Mouse (Mus musculus): Measurements from ENCODE around the gene Lrrc8c. TPM values are rescaled to one million over a fixed set of nuclear protein-coding genes. Genes with fewer than 3 reads are reported as not detected.

Gene Lrrc8c
- polyA plus RNA-seq, 1 experiment from 2014 or later, result 10.4 TPM

DNA sequence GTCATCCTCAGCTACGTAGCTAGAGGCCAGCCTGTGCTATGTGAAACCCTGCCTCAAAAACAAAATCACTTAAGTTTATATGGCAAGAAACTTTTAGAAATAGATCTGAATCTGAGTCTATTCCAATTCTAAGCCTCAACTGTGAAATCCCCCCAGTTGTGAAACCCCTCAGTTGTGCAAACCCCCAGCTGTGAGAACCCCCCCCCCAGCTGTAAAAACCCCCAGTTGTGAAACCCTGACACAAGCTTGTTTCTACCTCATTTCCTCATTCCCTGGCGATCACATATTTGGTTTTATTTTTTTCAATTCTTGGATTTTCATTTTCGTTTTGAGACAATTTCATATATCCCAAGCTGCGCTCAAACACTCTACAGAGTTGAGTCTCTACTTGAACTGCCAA is 39.3 kb downstream of the Lrrc8c start:
- H3K4me1 ChIP-seq (ENCODE audit: control insufficient read depth, insufficient read depth, low read length), result peaks cover 3% of the 10 kb centered on the region; the same call in 1 of the 2 replicates
- ATAC-seq, result no peak
- H3K4me2 ChIP-seq (ENCODE audit: low read length), result no peak overlapping the region
- no peaks in the 10 kb centered on the region for H3K9me3 ChIP-seq (replicated peaks; ENCODE audit: control insufficient read depth, low read length, poor library complexity, severe bottlenecking)
- no peaks in the 10 kb centered on the region for H3K27me3 ChIP-seq (ENCODE audit: control insufficient read depth, insufficient read depth, low read depth, low read length)
- no peak overlapping the region; the same call in 1 of the 2 replicates for H3K27ac ChIP-seq (ENCODE audit: low read length)
- WGBS, result 93% methylated on average over 4 of the region's 4 CpGs
- H3K36me3 ChIP-seq (ENCODE audit: control insufficient read depth, insufficient read depth, low read length), result no peaks in the 10 kb centered on the region
- H3K9ac ChIP-seq (ENCODE audit: low read depth, low read length), result no peak overlapping the region
- H3K4me3 ChIP-seq (ENCODE audit: low read depth, low read length), result no peak overlapping the region

DNA sequence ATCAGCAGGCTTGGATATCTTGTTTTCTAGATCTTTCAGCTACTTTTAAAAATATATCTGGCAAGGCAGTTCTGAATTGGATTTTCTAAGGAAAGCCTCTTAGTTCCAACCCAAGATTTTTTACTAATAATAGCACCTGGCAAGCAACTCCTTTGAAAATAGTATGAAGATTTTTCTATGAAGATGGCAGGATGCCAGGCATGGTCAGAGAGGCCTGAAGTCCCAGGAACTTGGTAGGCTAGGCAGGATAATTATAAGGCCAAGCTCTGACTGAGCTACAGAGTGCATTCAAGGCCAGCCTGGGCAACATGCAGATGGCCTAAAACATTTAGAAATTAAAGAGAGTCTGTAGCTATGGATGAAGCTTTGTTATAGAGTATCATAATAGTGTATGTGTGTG is 42.7 kb downstream of the Lrrc8c start:
- H3K27me3 ChIP-seq (ENCODE audit: control insufficient read depth, insufficient read depth, low read depth, low read length), result no peaks in the 10 kb centered on the region
- H3K4me2 ChIP-seq (ENCODE audit: low read length), result no peak overlapping the region
- no peak for ATAC-seq
- no peak overlapping the region for H3K27ac ChIP-seq (ENCODE audit: low read length)
- peaks cover 3% of the 10 kb centered on the region; the same call in 1 of the 2 replicates for H3K4me1 ChIP-seq (ENCODE audit: control insufficient read depth, insufficient read depth, low read length)
- H3K36me3 ChIP-seq (ENCODE audit: control insufficient read depth, insufficient read depth, low read length), result no peaks in the 10 kb centered on the region
- H3K9ac ChIP-seq (ENCODE audit: low read depth, low read length), result no peak overlapping the region
- no peaks in the 10 kb centered on the region for H3K9me3 ChIP-seq (replicated peaks; ENCODE audit: control insufficient read depth, low read length, poor library complexity, severe bottlenecking)
- no peak overlapping the region for H3K4me3 ChIP-seq (ENCODE audit: low read depth, low read length)

DNA sequence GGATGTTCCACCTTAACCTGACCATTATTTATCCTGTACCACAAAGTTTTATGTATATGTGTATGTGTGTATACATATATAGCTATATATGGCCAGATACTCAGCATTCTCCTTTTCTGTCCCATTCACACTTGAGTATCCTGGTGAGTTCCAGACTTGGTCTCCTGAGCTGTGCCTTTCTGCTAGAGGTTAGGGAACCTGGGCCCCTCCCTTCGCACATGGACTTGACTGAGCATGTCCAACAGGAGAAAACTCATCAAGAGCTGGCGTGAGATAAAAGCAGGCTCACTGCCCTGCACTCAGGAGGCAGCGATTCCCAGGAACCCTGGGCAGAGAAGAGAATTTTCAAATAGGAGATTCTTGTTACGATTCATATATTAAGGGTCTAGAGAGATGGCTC is 45.6 kb downstream of the Lrrc8c start:
- 88% methylated on average over 4 of the region's 4 CpGs for WGBS
- Histone ChIP-seq H3K4me3 (ENCODE audit: low read depth, low read length) (no peak overlapping the region), H3K9ac (ENCODE audit: low read depth, low read length) (no peak overlapping the region), H3K27me3 (ENCODE audit: control insufficient read depth, insufficient read depth, low read depth, low read length) (no peaks in the 10 kb centered on the region), H3K36me3 (ENCODE audit: control insufficient read depth, insufficient read depth, low read length) (no peaks in the 10 kb centered on the region), H3K27ac (ENCODE audit: low read length) (no peak overlapping the region), H3K4me2 (ENCODE audit: low read length) (no peak overlapping the region), H3K4me1 (ENCODE audit: control insufficient read depth, insufficient read depth, low read length) (no peaks in the 10 kb centered on the region), H3K9me3 (replicated peaks; ENCODE audit: control insufficient read depth, low read length, poor library complexity, severe bottlenecking) (no peaks in the 10 kb centered on the region)
- no peak for ATAC-seq

DNA sequence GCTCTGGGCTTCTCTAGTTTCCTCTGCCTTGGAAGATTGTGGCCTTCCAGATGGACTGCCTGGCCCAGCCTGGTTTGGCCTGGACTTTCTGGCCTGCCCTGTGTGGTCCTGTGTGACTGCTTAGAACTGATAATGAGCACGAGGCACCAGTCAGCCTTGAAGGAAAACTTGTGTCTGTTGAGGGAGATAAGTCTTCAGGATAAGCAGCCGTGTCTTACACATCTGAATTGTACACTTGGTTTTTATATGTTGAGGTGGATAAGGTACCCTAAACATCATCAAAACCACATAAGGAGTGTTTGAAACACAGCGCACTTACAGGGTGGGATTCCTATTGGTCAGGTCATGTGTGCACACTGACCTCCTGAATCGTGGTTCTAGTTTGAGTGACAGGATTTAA is 46.6 kb downstream of the Lrrc8c start:
- Histone ChIP-seq H3K4me2 (ENCODE audit: low read length) (no peak overlapping the region), H3K27me3 (ENCODE audit: control insufficient read depth, insufficient read depth, low read depth, low read length) (no peaks in the 10 kb centered on the region), H3K9me3 (replicated peaks; ENCODE audit: control insufficient read depth, low read length, poor library complexity, severe bottlenecking) (no peaks in the 10 kb centered on the region), H3K27ac (ENCODE audit: low read length) (no peak overlapping the region), H3K4me1 (ENCODE audit: control insufficient read depth, insufficient read depth, low read length) (no peaks in the 10 kb centered on the region), H3K4me3 (ENCODE audit: low read depth, low read length) (no peak overlapping the region), H3K9ac (ENCODE audit: low read depth, low read length) (no peak overlapping the region), H3K36me3 (ENCODE audit: control insufficient read depth, insufficient read depth, low read length) (no peaks in the 10 kb centered on the region)
- no peak for ATAC-seq
- 88% methylated on average over 4 of the region's 4 CpGs for WGBS

DNA sequence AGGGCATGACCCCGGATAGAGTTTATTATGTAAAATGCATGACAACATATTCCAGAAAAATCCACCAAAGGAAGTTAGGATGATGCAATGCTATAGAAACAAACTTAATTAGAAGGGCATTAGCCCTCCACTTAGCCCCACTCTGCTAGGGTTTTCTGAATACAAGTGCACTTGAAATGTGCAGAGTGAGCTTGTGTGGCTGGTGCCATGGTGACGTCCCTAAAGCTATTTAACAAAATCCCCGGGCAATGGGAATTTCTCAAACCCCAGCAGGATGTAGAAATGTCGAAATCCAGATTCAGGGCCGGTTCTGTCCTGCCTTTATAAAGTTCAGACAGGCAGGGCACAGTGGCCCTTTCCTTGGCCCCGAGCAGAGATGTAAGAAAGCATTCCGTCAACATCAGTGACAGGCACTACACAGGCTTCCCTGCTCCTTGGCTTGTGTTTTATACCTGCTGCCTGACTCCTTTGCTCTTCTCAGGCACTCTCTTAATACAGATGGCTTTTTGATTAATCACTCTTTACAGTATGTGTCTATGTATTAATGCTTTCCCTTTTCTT is 47.7 kb downstream of the Lrrc8c start:
- no peaks in the 10 kb centered on the region for H3K36me3 ChIP-seq (ENCODE audit: control insufficient read depth, insufficient read depth, low read length)
- 36% methylated on average over 7 of the region's 7 CpGs for WGBS
- H3K9me3 ChIP-seq (replicated peaks; ENCODE audit: control insufficient read depth, low read length, poor library complexity, severe bottlenecking), result no peaks in the 10 kb centered on the region
- no peak overlapping the region for H3K27ac ChIP-seq (ENCODE audit: low read length)
- no peak overlapping the region for H3K9ac ChIP-seq (ENCODE audit: low read depth, low read length)
- no peaks in the 10 kb centered on the region for H3K27me3 ChIP-seq (ENCODE audit: control insufficient read depth, insufficient read depth, low read depth, low read length)
- H3K4me2 ChIP-seq (ENCODE audit: low read length), result no peak overlapping the region
- ATAC-seq, result peak; percentile 52; the same call in 1 of the 2 replicates
- H3K4me1 ChIP-seq (ENCODE audit: control insufficient read depth, insufficient read depth, low read length), result no peaks in the 10 kb centered on the region
- no peak overlapping the region for H3K4me3 ChIP-seq (ENCODE audit: low read depth, low read length)

DNA sequence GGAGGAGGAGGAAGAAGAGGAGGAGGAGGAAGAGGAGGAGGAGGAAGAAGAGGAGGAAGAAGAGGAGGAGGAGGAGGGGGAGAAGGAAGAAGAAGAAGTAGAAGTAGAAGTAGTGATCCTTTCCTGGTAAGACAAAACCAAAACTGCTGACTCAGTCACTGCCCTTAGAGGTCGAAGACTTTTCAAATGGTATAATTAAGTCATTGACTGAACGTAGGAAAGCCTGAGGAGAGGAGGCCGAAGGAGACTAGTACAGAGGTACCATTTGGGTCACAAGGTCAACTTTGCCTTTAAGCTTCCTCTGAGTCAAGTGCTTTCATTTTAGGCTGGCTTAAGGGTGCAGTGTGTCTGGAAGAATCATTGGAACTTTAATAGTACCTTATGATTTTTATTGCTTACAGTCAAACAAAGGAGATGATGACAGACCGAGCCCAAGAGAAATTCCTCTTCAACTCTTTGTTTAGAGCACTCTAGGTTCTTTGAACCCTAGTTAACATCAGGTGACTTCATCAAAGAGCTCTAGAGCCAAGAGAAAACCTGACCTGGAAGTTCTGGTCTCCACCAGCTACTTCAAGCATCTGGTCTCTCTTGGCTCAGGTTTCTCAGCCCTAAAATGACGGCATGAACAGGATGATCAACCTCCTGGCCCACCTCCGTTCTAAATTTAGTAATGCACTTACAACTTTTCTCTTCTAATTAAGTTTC is 49.0 kb downstream of the Lrrc8c start:
- no peaks in the 10 kb centered on the region for H3K27me3 ChIP-seq (ENCODE audit: control insufficient read depth, insufficient read depth, low read depth, low read length)

DNA sequence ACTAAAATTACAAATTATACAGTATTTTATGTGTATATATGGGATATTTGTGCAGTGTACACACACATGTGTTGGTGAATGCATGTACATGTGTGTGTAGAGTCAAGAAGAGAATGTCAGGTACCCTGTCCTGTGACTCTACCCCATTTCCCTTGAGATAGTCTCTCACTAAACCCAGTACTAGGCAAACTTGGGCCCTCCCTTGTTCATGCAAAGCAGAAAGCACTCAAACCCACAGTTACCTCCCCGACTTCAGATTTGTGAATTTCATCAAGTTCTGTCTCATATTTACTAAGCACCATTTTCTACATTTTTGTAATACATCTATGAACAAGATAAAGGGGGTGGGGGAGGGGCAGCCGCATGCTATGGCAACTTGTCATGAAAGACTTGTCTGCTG is 50.0 kb downstream of the Lrrc8c start:
- H3K36me3 ChIP-seq (ENCODE audit: control insufficient read depth, insufficient read depth, low read length), result no peaks in the 10 kb centered on the region
- H3K4me3 ChIP-seq (ENCODE audit: low read depth, low read length), result no peak overlapping the region
- no peaks in the 10 kb centered on the region for H3K4me1 ChIP-seq (ENCODE audit: control insufficient read depth, insufficient read depth, low read length)
- WGBS, result 95% methylated on average over 2 of the region's 2 CpGs
- no peak overlapping the region for H3K4me2 ChIP-seq (ENCODE audit: low read length)
- no peak overlapping the region for H3K27ac ChIP-seq (ENCODE audit: low read length)
- no peak overlapping the region for H3K9ac ChIP-seq (ENCODE audit: low read depth, low read length)
- no peak for ATAC-seq
- no peaks in the 10 kb centered on the region for H3K9me3 ChIP-seq (replicated peaks; ENCODE audit: control insufficient read depth, low read length, poor library complexity, severe bottlenecking)
- H3K27me3 ChIP-seq (ENCODE audit: control insufficient read depth, insufficient read depth, low read depth, low read length), result no peaks in the 10 kb centered on the region

More for the DNA sequence above, 49.0 kb downstream of the Lrrc8c start:
- WGBS, result 72% methylated on average over 6 of the region's 6 CpGs
- H3K4me3 ChIP-seq (ENCODE audit: low read depth, low read length), result no peak overlapping the region
- ATAC-seq, result no peak
- no peak overlapping the region for H3K9ac ChIP-seq (ENCODE audit: low read depth, low read length)
- no peaks in the 10 kb centered on the region for H3K4me1 ChIP-seq (ENCODE audit: control insufficient read depth, insufficient read depth, low read length)
- no peak overlapping the region for H3K4me2 ChIP-seq (ENCODE audit: low read length)
- no peak overlapping the region for H3K27ac ChIP-seq (ENCODE audit: low read length)
- H3K9me3 ChIP-seq (replicated peaks; ENCODE audit: control insufficient read depth, low read length, poor library complexity, severe bottlenecking), result no peaks in the 10 kb centered on the region
- no peaks in the 10 kb centered on the region for H3K36me3 ChIP-seq (ENCODE audit: control insufficient read depth, insufficient read depth, low read length)

DNA sequence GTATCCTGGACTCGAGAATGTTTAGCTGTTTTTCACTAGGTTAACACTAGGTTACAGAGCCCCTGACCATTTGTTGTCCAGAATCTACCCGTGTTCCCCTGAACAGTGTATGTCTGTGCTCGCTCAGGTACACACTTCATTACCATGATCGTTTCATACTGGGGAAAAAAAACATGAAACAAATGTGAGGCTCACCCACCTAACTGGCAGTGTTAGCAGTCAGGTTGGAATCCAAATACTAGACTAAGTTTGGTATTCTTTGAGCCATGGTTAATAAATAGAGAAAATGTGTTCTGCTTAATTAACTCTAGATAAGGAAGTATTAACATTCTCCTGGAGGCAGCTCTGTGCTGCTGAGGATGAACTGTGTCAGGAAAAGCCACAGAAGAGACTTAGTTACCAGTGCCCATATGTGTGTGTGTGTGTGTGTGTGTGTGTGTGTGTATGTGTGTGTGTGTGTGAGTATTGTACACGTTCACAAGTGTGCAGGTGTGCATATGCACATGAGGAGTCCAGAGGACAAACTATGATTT is 53.0 kb downstream of the Lrrc8c start:
- Histone ChIP-seq H3K9me3 (replicated peaks; ENCODE audit: control insufficient read depth, low read length, poor library complexity, severe bottlenecking) (no peaks in the 10 kb centered on the region), H3K4me3 (ENCODE audit: low read depth, low read length) (no peak overlapping the region), H3K27ac (ENCODE audit: low read length) (no peak overlapping the region), H3K27me3 (ENCODE audit: control insufficient read depth, insufficient read depth, low read depth, low read length) (no peaks in the 10 kb centered on the region), H3K9ac (ENCODE audit: low read depth, low read length) (no peak overlapping the region), H3K4me2 (ENCODE audit: low read length) (no peak overlapping the region), H3K4me1 (ENCODE audit: control insufficient read depth, insufficient read depth, low read length) (no peaks in the 10 kb centered on the region), H3K36me3 (ENCODE audit: control insufficient read depth, insufficient read depth, low read length) (no peaks in the 10 kb centered on the region)
- ATAC-seq, result no peak
- 75% methylated on average over 5 of the region's 5 CpGs for WGBS

DNA sequence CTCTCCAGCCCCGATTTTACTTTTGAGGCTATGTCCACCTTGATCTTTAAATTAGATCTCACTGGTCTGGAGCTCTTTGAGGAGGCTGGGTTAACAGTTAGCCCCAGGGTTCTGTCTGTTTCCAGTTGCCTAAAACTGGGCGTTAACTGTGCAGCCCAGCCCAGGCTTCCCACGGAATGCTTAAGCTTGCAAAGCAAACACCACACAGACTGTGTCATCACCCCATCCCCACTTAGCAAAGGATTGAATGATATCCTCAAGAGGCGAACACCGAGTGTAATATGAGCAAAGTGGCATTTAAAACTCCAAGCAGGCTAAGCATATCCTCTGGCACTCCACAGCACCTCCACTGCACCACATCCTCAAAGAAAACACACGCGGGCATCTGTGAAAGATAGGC is 53.7 kb downstream of the Lrrc8c start:
- H3K36me3 ChIP-seq (ENCODE audit: control insufficient read depth, insufficient read depth, low read length), result no peaks in the 10 kb centered on the region
- H3K4me3 ChIP-seq (ENCODE audit: low read depth, low read length), result no peak overlapping the region
- H3K27ac ChIP-seq (ENCODE audit: low read length), result no peak overlapping the region
- no peak overlapping the region for H3K9ac ChIP-seq (ENCODE audit: low read depth, low read length)
- no peaks in the 10 kb centered on the region for H3K27me3 ChIP-seq (ENCODE audit: control insufficient read depth, insufficient read depth, low read depth, low read length)
- H3K9me3 ChIP-seq (replicated peaks; ENCODE audit: control insufficient read depth, low read length, poor library complexity, severe bottlenecking), result no peaks in the 10 kb centered on the region
- H3K4me1 ChIP-seq (ENCODE audit: control insufficient read depth, insufficient read depth, low read length), result no peaks in the 10 kb centered on the region
- H3K4me2 ChIP-seq (ENCODE audit: low read length), result no peak overlapping the region
- no peak for ATAC-seq
- 82% methylated on average over 7 of the region's 7 CpGs for WGBS

Measured in midbrain, embryonic 16.5 days (tissue).